Mouse (Mus musculus): ENCODE measurements around the gene Polr3gl. TPM values are rescaled to one million over a fixed set of nuclear protein-coding genes. Genes with fewer than 3 reads are reported as not detected.

Polr3gl gene
- polyA plus RNA-seq, 1 experiment: 1.1 TPM

GRCm38 (mm10) chr3:96569966-96570605 is 23.9 kb downstream of the Polr3gl start:
- H3K4me1 ChIP-seq (ENCODE audit: control insufficient read depth): peaks cover 3% of the 10 kb centered on the region
- TF ChIP-seq GATA1 (IDR thresholded peaks at IDR 0.05; ENCODE audit: low read length) (no peak), TAL1 (IDR thresholded peaks at IDR 0.05; ENCODE audit: low read length) (no peak)

DNA sequence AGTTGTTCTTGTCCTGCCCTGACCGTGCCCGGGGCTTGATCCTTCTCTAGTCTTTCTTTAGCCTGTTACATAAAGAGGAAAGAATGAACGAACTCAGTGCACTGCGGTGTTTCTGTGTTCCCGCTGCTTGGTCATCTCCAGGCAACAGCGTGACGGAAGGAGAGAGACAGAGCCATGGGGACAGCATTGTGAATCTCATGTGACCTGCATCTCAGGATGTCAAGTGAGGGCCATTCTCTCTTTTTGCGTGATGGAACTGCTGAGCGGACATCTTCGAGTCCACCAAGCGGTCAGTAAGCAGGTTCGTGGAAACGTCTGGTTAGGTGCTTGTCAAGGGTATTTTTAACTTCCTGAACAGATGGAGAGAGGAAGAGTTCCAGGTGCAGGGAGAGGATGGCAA is 24.5 kb downstream of the Polr3gl start:
- no peaks in the 10 kb centered on the region for H3K9me3 ChIP-seq (ENCODE audit: control insufficient read depth, low read length)
- no peaks in the 10 kb centered on the region for H3K36me3 ChIP-seq (ENCODE audit: control insufficient read depth)
- no peak overlapping the region for H3K4me3 ChIP-seq (replicated peaks)
- peaks cover 3% of the 10 kb centered on the region; the same call in 1 of the 2 replicates for H3K27me3 ChIP-seq (ENCODE audit: control insufficient read depth)
- TF ChIP-seq GATA1 (IDR thresholded peaks at IDR 0.05; ENCODE audit: low read length): no peak
- no peak for TF ChIP-seq TAL1 (IDR thresholded peaks at IDR 0.05; ENCODE audit: low read length)
- H3K4me1 ChIP-seq (ENCODE audit: control insufficient read depth): peaks cover 7% of the 10 kb centered on the region

More at GRCm38 (mm10) chr3:96569966-96570605, 23.9 kb downstream of the Polr3gl start:
- no peak overlapping the region for H3K4me3 ChIP-seq (replicated peaks)
- no peaks in the 10 kb centered on the region for H3K36me3 ChIP-seq (ENCODE audit: control insufficient read depth)
- no peaks in the 10 kb centered on the region for H3K9me3 ChIP-seq (ENCODE audit: control insufficient read depth, low read length)
- peaks cover 3% of the 10 kb centered on the region; the same call in 1 of the 2 replicates for H3K27me3 ChIP-seq (ENCODE audit: control insufficient read depth)

DNA sequence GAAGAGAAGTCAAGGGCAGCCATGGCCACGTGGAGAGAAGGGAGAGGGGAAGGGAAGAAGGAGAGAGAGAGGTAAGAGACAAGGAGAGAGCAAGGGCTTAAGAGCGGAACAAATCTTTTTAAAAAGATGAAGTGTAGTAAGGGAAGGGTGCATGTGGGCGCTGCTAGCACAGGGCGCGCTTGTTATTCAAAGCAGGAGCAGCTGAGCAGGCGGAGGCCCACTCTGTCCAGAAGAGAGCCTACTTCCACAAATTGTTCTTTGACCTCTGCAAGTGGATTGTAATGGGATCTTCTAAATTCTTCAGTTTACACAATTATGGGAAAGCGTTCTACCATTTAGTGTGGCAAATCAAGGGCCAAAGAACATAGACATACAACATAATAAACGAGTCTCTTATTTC is 25.4 kb downstream of the Polr3gl start:
- peaks cover 14% of the 10 kb centered on the region for H3K4me1 ChIP-seq (ENCODE audit: control insufficient read depth)

GRCm38 (mm10) chr3:96566661-96567450 is 27.1 kb downstream of the Polr3gl start:
- H3K4me3 ChIP-seq (replicated peaks): no peak overlapping the region
- peaks cover 14% of the 10 kb centered on the region for H3K4me1 ChIP-seq (ENCODE audit: control insufficient read depth)
- no peaks in the 10 kb centered on the region for H3K9me3 ChIP-seq (ENCODE audit: control insufficient read depth, low read length)
- H3K36me3 ChIP-seq (ENCODE audit: control insufficient read depth): peaks cover 2% of the 10 kb centered on the region
- H3K27me3 ChIP-seq (ENCODE audit: control insufficient read depth): no peaks in the 10 kb centered on the region
- TF ChIP-seq TAL1 (IDR thresholded peaks at IDR 0.05; ENCODE audit: low read length) (no peak), GATA1 (IDR thresholded peaks at IDR 0.05; ENCODE audit: low read length) (no peak)

More for the DNA sequence above, 25.4 kb downstream of the Polr3gl start:
- H3K9me3 ChIP-seq (ENCODE audit: control insufficient read depth, low read length): no peaks in the 10 kb centered on the region
- TF ChIP-seq TAL1 (IDR thresholded peaks at IDR 0.05; ENCODE audit: low read length) (no peak), GATA1 (IDR thresholded peaks at IDR 0.05; ENCODE audit: low read length) (no peak)
- H3K36me3 ChIP-seq (ENCODE audit: control insufficient read depth): no peaks in the 10 kb centered on the region
- H3K4me3 ChIP-seq (replicated peaks): no peak overlapping the region
- no peaks in the 10 kb centered on the region for H3K27me3 ChIP-seq (ENCODE audit: control insufficient read depth)

DNA sequence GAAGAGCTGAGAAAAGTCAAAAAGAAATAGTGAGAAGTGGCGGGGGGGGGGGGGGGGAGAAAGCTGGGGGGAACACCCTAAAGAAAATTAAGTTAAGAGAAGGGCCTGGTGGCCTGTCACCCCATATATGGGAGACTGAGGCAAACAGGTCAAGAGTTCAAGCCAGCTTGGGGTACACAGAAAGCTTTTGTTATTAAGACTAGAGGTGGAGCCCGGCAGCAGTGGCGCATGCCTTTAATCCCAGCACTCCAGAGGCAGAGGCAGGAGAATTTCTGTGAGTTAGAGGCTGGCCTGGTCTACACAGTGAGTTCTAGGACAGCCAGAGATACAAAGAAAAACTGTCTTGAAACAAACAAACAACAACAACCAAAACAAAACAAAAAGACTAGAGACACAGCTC is 28.9 kb downstream of the Polr3gl start:
- Histone ChIP-seq H3K9me3 (ENCODE audit: control insufficient read depth, low read length) (no peaks in the 10 kb centered on the region), H3K4me3 (replicated peaks) (no peak overlapping the region), H3K27me3 (ENCODE audit: control insufficient read depth) (no peaks in the 10 kb centered on the region), H3K4me1 (ENCODE audit: control insufficient read depth) (peaks cover 28% of the 10 kb centered on the region), H3K36me3 (ENCODE audit: control insufficient read depth) (peaks cover 18% of the 10 kb centered on the region)
- no peak for TF ChIP-seq TAL1 (IDR thresholded peaks at IDR 0.05; ENCODE audit: low read length)
- no peak for TF ChIP-seq GATA1 (IDR thresholded peaks at IDR 0.05; ENCODE audit: low read length)

GRCm38 (mm10) chr3:96564633-96565032 is 29.3 kb downstream of the Polr3gl start:
- TF ChIP-seq TAL1 (IDR thresholded peaks at IDR 0.05; ENCODE audit: low read length): no peak
- Histone ChIP-seq H3K9me3 (ENCODE audit: control insufficient read depth, low read length) (no peaks in the 10 kb centered on the region), H3K4me1 (ENCODE audit: control insufficient read depth) (peaks cover 33% of the 10 kb centered on the region), H3K4me3 (replicated peaks) (peak overlapping the region; percentile 41), H3K36me3 (ENCODE audit: control insufficient read depth) (peaks cover 23% of the 10 kb centered on the region), H3K27me3 (ENCODE audit: control insufficient read depth) (no peaks in the 10 kb centered on the region)

- Histone ChIP-seq H3K9me3 (ENCODE audit: control insufficient read depth, low read length) (no peaks in the 10 kb centered on the region), H3K4me3 (replicated peaks) (peak overlapping the region; percentile 41), H3K4me1 (ENCODE audit: control insufficient read depth) (peaks cover 38% of the 10 kb centered on the region), H3K36me3 (ENCODE audit: control insufficient read depth) (peaks cover 28% of the 10 kb centered on the region), H3K27me3 (ENCODE audit: control insufficient read depth) (no peaks in the 10 kb centered on the region)
- TF ChIP-seq GATA1 (IDR thresholded peaks at IDR 0.05; ENCODE audit: low read length): no peak
- no peak for TF ChIP-seq TAL1 (IDR thresholded peaks at IDR 0.05; ENCODE audit: low read length)
Observed at GRCm38 (mm10) chr3:96563911-96564632, 29.9 kb downstream of the Polr3gl start.

GRCm38 (mm10) chr3:96563267-96563666 is 30.7 kb downstream of the Polr3gl start:
- Histone ChIP-seq H3K4me1 (ENCODE audit: control insufficient read depth) (peaks cover 42% of the 10 kb centered on the region), H3K36me3 (ENCODE audit: control insufficient read depth) (peaks cover 34% of the 10 kb centered on the region), H3K9me3 (ENCODE audit: control insufficient read depth, low read length) (no peaks in the 10 kb centered on the region), H3K4me3 (replicated peaks) (no peak overlapping the region), H3K27me3 (ENCODE audit: control insufficient read depth) (no peaks in the 10 kb centered on the region)
- TF ChIP-seq TAL1 (IDR thresholded peaks at IDR 0.05; ENCODE audit: low read length) (no peak), GATA1 (IDR thresholded peaks at IDR 0.05; ENCODE audit: low read length) (no peak)
